Mouse (Mus musculus) stomach, postnatal 0 days (tissue): ENCODE measurements around the gene Eda. TPM values are rescaled to one million over a fixed set of nuclear protein-coding genes. Genes with fewer than 3 reads are reported as not detected.
A peak's percentile ranks its signal among the peaks of the same experiment; 100 is the strongest.
"Not testable (repeated sequence)": the region's sequence is repeated elsewhere in the genome, so short reads cannot be mapped to it uniquely, and the experiment has no call there.

Experiments used
- ATAC-seq: fragments of 200-750 bp; cut with Nextera tagmentation; 2 replicates; pipeline ENCODE4 v1.8.0; 2017; ENCODE audit not compliant: low FRiP score, low TSS enrichment
- DNase-seq: peaks from one replicate; pipeline ENCODE4 v3.0.0-alpha.2; 2016; ENCODE audit warnings: low spot score
- H3K27ac ChIP-seq: fragments of 300-500 bp; sonication (generic); replicated peaks from 2 replicates; pipeline ENCODE4 v1.5.1; 2014; ENCODE audit warnings: mild to moderate bottlenecking, control low read depth
- H3K27me3 ChIP-seq: fragments of 300-500 bp; sonication (generic); 2 replicates; pipeline ENCODE4 v1.6.1; 2014; ENCODE audit warnings: low read length; ENCODE audit not compliant: control insufficient read depth, insufficient read depth
- H3K36me3 ChIP-seq: fragments of 300-500 bp; sonication (generic); 2 replicates; pipeline ENCODE4 v1.6.1; 2014; ENCODE audit warnings: low read length, mixed read lengths; ENCODE audit not compliant: control insufficient read depth, insufficient read depth
- H3K4me1 ChIP-seq: fragments of 300-500 bp; sonication (generic); replicated peaks from 2 replicates; pipeline ENCODE4 v1.6.1; 2014; ENCODE audit warnings: antibody characterized with exemption; ENCODE audit not compliant: control insufficient read depth, insufficient read depth
- H3K4me2 ChIP-seq: fragments of 300-500 bp; sonication (generic); replicated peaks from 2 replicates; pipeline ENCODE4 v1.6.1; 2014; ENCODE audit warnings: low read depth, mild to moderate bottlenecking, control low read depth, moderate library complexity
- H3K4me3 ChIP-seq: fragments of 300-500 bp; sonication (generic); 2 replicates; pipeline ENCODE4 v1.5.1; 2014; ENCODE audit warnings: low read depth, low read length, control low read depth
- H3K9ac ChIP-seq: fragments of 300-500 bp; sonication (generic); 2 replicates; pipeline ENCODE4 v1.6.1; 2014; ENCODE audit warnings: mild to moderate bottlenecking, low read length, control low read depth, mixed read lengths
- H3K9me3 ChIP-seq: fragments of 300-500 bp; sonication (generic); 2 replicates; pipeline ENCODE4 v1.6.1; 2016; ENCODE audit warnings: low read length; ENCODE audit not compliant: control insufficient read depth
- CTCF ChIP-seq: IDR thresholded peaks from 2 replicates; pipeline ENCODE4 v1.5.1; 2016; ENCODE audit warnings: antibody characterized with exemption, low read depth, mild to moderate bottlenecking, moderate library complexity
- EP300 ChIP-seq: optimal IDR thresholded peaks from 2 replicates; pipeline ENCODE3; 2016; ENCODE audit warnings: antibody characterized with exemption
- WGBS: fragments of 180-500 bp; shearing (Covaris S2); extraction: QIAGEN DNeasy Blood & Tissue Kit; methylation state at CpG from one replicate; pipeline ENCODE4 v1.1.7; 2014; 5-methylcytosine and 5-hydroxymethylcytosine counted together
- microRNA counts: library from miRNA; unstranded; fragments of <30 nt; microRNA quantifications from one replicate; lab custom pipeline; 2015
- microRNA-seq: library from miRNA; unstranded; fragments of <30 nt; microRNA quantifications from one replicate; pipeline ENCODE4, GENCODE M21; 2016
- polyA plus RNA-seq: library from polyadenylated mRNA; unstranded; fragments of >200 nt; fragmentation: Nextera tagmentation; extraction: Ambion mirVana; gene quantifications from 2 replicates; pipeline ENCODE4 v1.2.1, GENCODE M21; 2015

Eda gene
- polyA plus RNA-seq, 1 experiment from 2014 or later: 0.92 TPM

DNA sequence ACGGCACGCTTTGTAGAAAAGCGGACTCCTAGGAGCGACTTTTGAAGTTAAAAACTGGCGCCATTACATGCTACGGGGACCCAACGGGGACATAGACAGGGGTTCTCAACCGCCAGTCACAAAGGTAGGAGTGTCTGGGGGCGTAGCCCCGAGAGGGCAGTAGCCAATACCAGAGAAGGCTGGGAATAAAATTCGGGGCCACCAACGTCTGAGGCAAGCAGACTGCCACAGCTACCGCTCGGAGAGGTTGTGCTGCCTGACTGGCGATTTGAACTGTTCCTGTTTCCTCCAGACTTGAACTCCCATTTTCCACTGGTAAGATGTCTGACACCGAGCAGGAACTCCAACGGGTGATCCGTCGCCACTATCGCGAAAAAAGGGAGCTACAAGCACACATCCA is 453.3 kb downstream of the Eda start, which contains the start of gene Otud6a:
TSS of gene Otud6a (plus strand) at position 321 of the 400 bp plus-strand sequence.
- no peak within 1 kb of the TSS for H3K27ac ChIP-seq
- 88% methylated on average over 21 of the region's 21 CpGs for WGBS
- H3K36me3 ChIP-seq: no peaks in the 10 kb centered on the region
- ATAC-seq: no peak
- no peak within 1 kb of the TSS for H3K4me2 ChIP-seq
- DNase-seq: no peak
- no peaks in the 10 kb centered on the region for H3K9me3 ChIP-seq
- no peaks in the 10 kb centered on the region for H3K4me1 ChIP-seq
- H3K27me3 ChIP-seq: no peaks in the 10 kb centered on the region
- H3K4me3 ChIP-seq: no peak within 1 kb of the TSS
- TF ChIP-seq CTCF (no peak), EP300 (no peak)
- no peak within 1 kb of the TSS for H3K9ac ChIP-seq

DNA sequence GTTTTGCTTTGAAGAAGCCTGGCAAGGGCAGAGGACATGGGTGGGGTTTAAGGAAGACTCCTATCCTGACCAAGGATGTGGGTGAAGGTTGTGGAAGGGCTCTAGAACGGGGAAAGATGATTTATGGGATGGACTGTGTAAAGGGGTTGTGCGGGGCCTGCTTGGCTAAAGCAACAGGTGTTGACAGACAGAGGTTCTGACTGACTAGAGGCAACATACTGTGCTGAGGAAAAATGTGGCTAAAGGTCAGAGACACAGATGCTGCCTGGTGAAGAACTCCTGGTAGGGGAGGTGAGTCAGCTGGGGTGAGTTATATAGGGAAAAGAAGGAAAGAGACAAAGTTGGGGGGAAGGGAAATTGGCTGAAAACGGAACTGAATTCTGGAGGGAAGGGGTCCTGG is 456.9 kb downstream of the Eda start:
- ATAC-seq (no peak), DNase-seq (no peak)
- Histone ChIP-seq H3K4me3 (no peak overlapping the region), H3K27ac (no peak overlapping the region), H3K36me3 (no peaks in the 10 kb centered on the region), H3K4me2 (no peak overlapping the region), H3K4me1 (no peaks in the 10 kb centered on the region), H3K9me3 (no peaks in the 10 kb centered on the region), H3K27me3 (no peaks in the 10 kb centered on the region), H3K9ac (no peak overlapping the region)
- WGBS: 68% methylated on average over 3 of the region's 3 CpGs
- TF ChIP-seq CTCF (no peak), EP300 (no peak)

DNA sequence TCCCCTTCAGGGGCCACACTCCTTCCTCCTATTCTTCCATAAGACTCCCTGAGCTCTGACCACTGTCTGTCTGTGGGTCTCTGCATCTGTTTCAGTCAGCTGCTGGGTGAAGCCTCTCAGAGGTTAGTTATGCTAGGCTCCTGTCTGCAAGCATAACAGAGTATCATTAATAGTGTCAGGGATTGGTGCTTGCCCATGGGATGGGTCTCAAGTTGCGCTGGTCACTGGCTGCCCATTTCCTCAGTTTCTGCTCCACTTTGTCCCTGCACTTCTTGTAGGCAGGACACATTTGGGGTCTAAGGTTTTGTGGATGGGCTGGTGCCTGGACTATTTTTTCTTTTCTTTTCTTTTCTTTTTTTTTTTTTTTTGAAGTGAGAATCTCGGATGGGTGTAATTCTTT is 467.2 kb downstream of the Eda start, which contains the start of gene Awat2:
TSS of gene Awat2 (minus strand) at position 101 of the 400 bp plus-strand sequence.
- not testable (repeated sequence) for H3K9me3 ChIP-seq, H3K4me1 ChIP-seq, ATAC-seq, H3K27ac ChIP-seq, DNase-seq, H3K9ac ChIP-seq, H3K27me3 ChIP-seq, H3K36me3 ChIP-seq, H3K4me3 ChIP-seq, H3K4me2 ChIP-seq
- WGBS: 89% methylated on average over 2 of the region's 2 CpGs

DNA sequence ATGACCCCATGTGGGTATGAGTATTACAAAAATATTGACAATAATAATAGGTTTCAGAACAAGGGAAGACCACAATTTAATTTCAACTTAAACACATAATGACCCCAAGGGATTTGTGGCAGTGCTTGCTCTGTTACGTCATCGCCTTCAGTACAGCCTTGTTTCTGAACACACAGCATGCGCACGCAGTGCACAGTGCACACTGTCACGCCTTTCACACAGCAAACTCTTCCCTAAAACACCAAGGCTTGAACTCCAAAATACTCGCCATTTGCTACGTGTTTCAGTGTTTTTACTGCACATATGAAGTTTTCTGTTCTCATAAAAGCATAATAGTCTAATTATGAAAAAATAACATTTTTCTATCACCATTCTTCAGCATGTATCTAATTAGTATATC is 468.1 kb downstream of the Eda start:
- WGBS: 89% methylated on average over 7 of the region's 7 CpGs
- no peak for TF ChIP-seq EP300
- no peak for TF ChIP-seq CTCF
- Histone ChIP-seq H3K4me3 (no peak overlapping the region), H3K9me3 (no peaks in the 10 kb centered on the region), H3K27me3 (no peaks in the 10 kb centered on the region), H3K36me3 (no peaks in the 10 kb centered on the region), H3K4me2 (no peak overlapping the region), H3K4me1 (no peaks in the 10 kb centered on the region), H3K9ac (no peak overlapping the region), H3K27ac (no peak overlapping the region)
- DNase-seq: no peak
- ATAC-seq: no peak

MicroRNA genes within 50 kb of the gene (microRNA counts, 519-probe panel; counts per million panel counts)
- 4,173 counts per million, percentile 34 among the panel's probes with 10 or more counts for microRNA mmu-miR-676 (lab: Ali Mortazavi, UCI)

Small RNA genes lying within 50 kb of the gene (microRNA-seq; reads per million reads assigned to microRNA genes)
- gene Mir676: 748 reads per million, percentile 69 among the genes with 10 or more reads in this experiment

Other genes starting within 250 kb of the Eda start
- gene Tmem28, start 154.6 kb upstream of the Eda start, polyA plus RNA-seq: 0.06 and 0.08 TPM in 2 replicates